Mouse (Mus musculus): ENCODE results near the gene Rnf150.

DNA sequence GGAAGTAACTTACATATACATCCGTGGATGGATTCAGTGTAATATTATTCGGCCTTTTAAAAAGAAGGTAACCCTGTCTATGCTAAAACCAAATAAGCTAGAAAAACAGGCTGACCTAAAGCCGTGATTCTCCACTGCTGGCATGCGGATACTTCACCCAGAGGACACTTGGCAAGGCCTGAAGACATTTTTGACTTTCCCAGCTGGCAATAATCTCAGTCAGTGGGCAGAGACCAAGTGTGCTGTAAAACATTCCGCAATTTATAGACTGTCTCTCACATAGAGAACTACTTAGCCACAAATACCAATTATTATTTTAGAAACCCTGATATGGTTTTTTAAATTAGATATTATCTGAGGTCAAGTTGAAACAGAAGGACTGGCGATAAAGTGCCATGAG, 202.9 kb downstream of the Rnf150 start:
- TF ChIP-seq POLR2A (IDR thresholded peaks at IDR 0.05; ENCODE audit: control insufficient read depth, extremely low read depth, insufficient read depth, low read length, poor library complexity) (no peak), CTCF (IDR thresholded peaks at IDR 0.05; ENCODE audit: borderline replicate concordance, control insufficient read depth, extremely low read depth, insufficient read depth, low read length, poor library complexity) (no peak)
